Mouse (Mus musculus) liver, adult 2 months (tissue): Measurements from ENCODE around the gene P2rx3. TPM values are rescaled to one million over a fixed set of nuclear protein-coding genes. Genes with fewer than 3 reads are reported as not detected.
A peak's percentile ranks its signal among the peaks of the same experiment; 100 is the strongest.

ENCODE experiments used
- DNase-seq: peaks from one replicate; pipeline ENCODE4 v3.0.0-alpha.2; 2011; ENCODE audit warnings: low read depth, low spot score; ENCODE audit errors: extremely low read depth
- H3K27ac ChIP-seq: fragments of 200-500 bp; replicated peaks from 2 replicates; pipeline ENCODE4 v1.5.1; 2012; ENCODE audit warnings: low read depth, mild to moderate bottlenecking, control low read depth, inconsistent platforms, low read length; ENCODE audit not compliant: insufficient read depth
- H3K27me3 ChIP-seq: fragments of 200-500 bp; 2 replicates; pipeline ENCODE4 v1.6.1; 2012; ENCODE audit warnings: mild to moderate bottlenecking, moderate library complexity, low read length, inconsistent platforms; ENCODE audit not compliant: control insufficient read depth, insufficient read depth
- H3K36me3 ChIP-seq: fragments of 200-500 bp; 2 replicates; pipeline ENCODE4 v1.6.1; 2012; ENCODE audit warnings: low read length, inconsistent platforms; ENCODE audit not compliant: control insufficient read depth, insufficient read depth
- H3K4me1 ChIP-seq: fragments of 200-500 bp; 2 replicates; pipeline ENCODE4 v1.6.1; 2011; ENCODE audit warnings: low read length; ENCODE audit not compliant: control insufficient read depth, insufficient read depth
- H3K4me3 ChIP-seq: fragments of 200-500 bp; 2 replicates; pipeline ENCODE4 v1.5.1; 2011; ENCODE audit warnings: low read depth, mild to moderate bottlenecking, control low read depth, low read length, moderate library complexity; ENCODE audit not compliant: insufficient read depth
- H3K79me2 ChIP-seq: fragments of 200-500 bp; 2 replicates; pipeline ENCODE4 v1.6.1; 2012; ENCODE audit warnings: inconsistent platforms, mild to moderate bottlenecking, low read length, moderate library complexity; ENCODE audit not compliant: control insufficient read depth, insufficient read depth
- H3K9ac ChIP-seq: fragments of 200-500 bp; 2 replicates; pipeline ENCODE4 v1.6.1; 2012; ENCODE audit warnings: low read depth, mild to moderate bottlenecking, control low read depth, inconsistent platforms, low read length
- CTCF ChIP-seq: fragments of 200-500 bp; IDR thresholded peaks from 2 replicates; pipeline ENCODE4 v1.5.1; 2011; ENCODE audit warnings: low read depth, low read length, control low read depth
- POLR2A ChIP-seq: fragments of 200-500 bp; IDR thresholded peaks from 2 replicates; pipeline ENCODE4 v1.6.1; 2011; ENCODE audit warnings: low read length, control low read depth; ENCODE audit not compliant: insufficient read depth; ENCODE audit errors: extremely low read depth
- WGBS: fragments of 180-500 bp; shearing (Covaris S2); methylation state at CpG from one replicate; pipeline ENCODE4 v1.1.7; 2018; 5-methylcytosine and 5-hydroxymethylcytosine counted together
- polyA plus RNA-seq: library from polyadenylated mRNA; depleted of rRNA; stranded (reverse); fragments of >200 nt; gene quantifications from 2 replicates; pipeline ENCODE4 v1.2.3, GENCODE M21; 2012
- total RNA-seq: library from RNA; depleted of rRNA; stranded (reverse); fragments of >200 nt; gene quantifications from 2 replicates; pipeline ENCODE4 v1.2.3, GENCODE M21; 2014

The P2rx3 gene
- total and polyA plus RNA-seq, 2 experiments: 2.1 to 2.8 TPM

GRCm38 (mm10) chr2:85048168-85048751 lies 11.0 kb upstream of the P2rx3 start:
- Histone ChIP-seq H3K79me2 (peaks cover 5% of the 10 kb centered on the region; the same call in 1 of the 2 replicates), H3K4me1 (peaks cover 5% of the 10 kb centered on the region), H3K9ac (peak overlapping the region; percentile 82), H3K4me3 (peak overlapping the region; percentile 64), H3K36me3 (peaks cover 12% of the 10 kb centered on the region; the same call in 1 of the 2 replicates), H3K27ac (peak overlapping the region; percentile 47), H3K27me3 (no peaks in the 10 kb centered on the region)
- WGBS: 2% methylated on average over 42 of the region's 44 CpGs
- no peak for DNase-seq
- TF ChIP-seq POLR2A (no peak), CTCF (no peak)

GRCm38 (mm10) chr2:85047596-85048167 lies 10.4 kb upstream of the P2rx3 start, which contains the start of gene Tnks1bp1:
Gene Tnks1bp1 (plus strand): TSS chr2:85048022.
- peaks cover 5% of the 10 kb centered on the region; the same call in 1 of the 2 replicates for H3K79me2 ChIP-seq
- H3K4me1 ChIP-seq: peaks cover 5% of the 10 kb centered on the region
- peak within 1 kb of the TSS; percentile 47 for H3K27ac ChIP-seq
- WGBS: under 1% methylated on average over 42 of the region's 42 CpGs
- peaks cover 17% of the 10 kb centered on the region; the same call in 1 of the 2 replicates for H3K36me3 ChIP-seq
- TF ChIP-seq CTCF (no peak), POLR2A (0 out of 2 replicates have a peak, but pooled peaks have one; percentile 39)
- H3K27me3 ChIP-seq: no peaks in the 10 kb centered on the region
- DNase-seq: peak; percentile 98
- peak within 1 kb of the TSS; percentile 64 for H3K4me3 ChIP-seq
- peak within 1 kb of the TSS; percentile 82 for H3K9ac ChIP-seq

- peaks cover 20% of the 10 kb centered on the region; the same call in 1 of the 2 replicates for H3K36me3 ChIP-seq
- 40% methylated on average over 10 of the region's 10 CpGs for WGBS
Observed at GRCm38 (mm10) chr2:85047081-85047480, 9.8 kb upstream of the P2rx3 start.

DNA sequence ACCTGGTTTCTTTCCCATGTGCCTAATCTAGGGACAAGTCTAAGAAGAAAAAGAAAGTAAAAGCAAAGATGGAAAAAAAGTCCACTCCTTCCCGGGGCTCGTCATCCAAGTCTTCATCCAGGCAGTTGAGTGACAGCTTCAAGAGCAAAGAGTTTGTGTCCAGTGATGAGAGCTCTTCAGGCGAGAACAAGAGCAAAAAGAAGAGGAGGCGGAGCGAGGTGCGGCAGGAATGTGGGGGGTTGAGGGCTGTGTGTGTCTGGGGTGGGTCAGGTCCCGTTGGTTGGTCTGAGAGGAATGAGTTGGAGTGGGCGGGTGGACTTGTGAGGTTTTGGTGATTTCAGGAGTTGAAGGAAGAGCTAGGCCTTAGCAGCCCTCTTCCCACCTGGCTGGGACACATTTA lies 9.0 kb upstream of the P2rx3 start:
- no peak for DNase-seq
- Histone ChIP-seq H3K27ac (no peak overlapping the region), H3K27me3 (no peaks in the 10 kb centered on the region), H3K9ac (no peak overlapping the region), H3K79me2 (no peaks in the 10 kb centered on the region), H3K4me1 (peaks cover 5% of the 10 kb centered on the region), H3K4me3 (no peak overlapping the region), H3K36me3 (peaks cover 27% of the 10 kb centered on the region; the same call in 1 of the 2 replicates)
- TF ChIP-seq POLR2A (no peak), CTCF (no peak)
- WGBS: 93% methylated on average over 8 of the region's 8 CpGs

More at GRCm38 (mm10) chr2:85047081-85047480, 9.8 kb upstream of the P2rx3 start:
- Histone ChIP-seq H3K79me2 (0 out of 2 replicates have a peak, but pooled peaks cover 2% of the 10 kb centered on the region), H3K27me3 (no peaks in the 10 kb centered on the region), H3K27ac (peak overlapping the region; percentile 14), H3K9ac (no peak overlapping the region), H3K4me1 (peaks cover 5% of the 10 kb centered on the region), H3K4me3 (no peak overlapping the region)
- TF ChIP-seq CTCF (no peak), POLR2A (no peak)
- DNase-seq: peak; percentile 43

DNA sequence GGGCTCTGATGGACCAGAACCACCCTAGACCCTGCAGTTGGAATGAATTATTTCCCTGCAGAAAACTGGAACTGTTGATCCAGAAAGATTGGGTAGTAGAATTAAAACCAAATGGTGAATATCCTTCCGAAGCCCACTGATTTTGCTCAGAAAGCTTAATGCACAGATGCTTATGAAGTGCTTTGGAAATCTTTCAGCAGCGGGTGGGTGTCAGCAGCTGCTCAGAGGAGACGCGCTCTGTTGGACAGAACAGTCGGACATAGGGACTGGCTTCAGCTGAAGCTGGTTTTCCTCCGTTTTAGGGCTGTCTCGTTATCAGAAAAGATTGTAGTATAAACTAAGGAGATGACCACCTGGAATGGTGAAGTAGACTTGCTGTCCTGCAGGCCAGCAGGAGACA lies 6.4 kb upstream of the P2rx3 start:
- H3K27ac ChIP-seq: no peak overlapping the region
- H3K27me3 ChIP-seq: no peaks in the 10 kb centered on the region
- TF ChIP-seq POLR2A (no peak), CTCF (no peak)
- no peaks in the 10 kb centered on the region for H3K79me2 ChIP-seq
- DNase-seq: no peak
- peaks cover 38% of the 10 kb centered on the region for H3K36me3 ChIP-seq
- no peak overlapping the region for H3K4me3 ChIP-seq
- 92% methylated on average over 7 of the region's 7 CpGs for WGBS
- peaks cover 2% of the 10 kb centered on the region; the same call in 1 of the 2 replicates for H3K4me1 ChIP-seq
- H3K9ac ChIP-seq: no peak overlapping the region

GRCm38 (mm10) chr2:85038336-85038735 lies 1.1 kb upstream of the P2rx3 start:
- Histone ChIP-seq H3K79me2 (peaks cover 3% of the 10 kb centered on the region; the same call in 1 of the 2 replicates), H3K36me3 (peaks cover 26% of the 10 kb centered on the region), H3K4me3 (no peak overlapping the region), H3K4me1 (peaks cover 11% of the 10 kb centered on the region), H3K27me3 (no peaks in the 10 kb centered on the region), H3K27ac (no peak overlapping the region), H3K9ac (no peak overlapping the region)
- 84% methylated on average over 13 of the region's 13 CpGs for WGBS
- TF ChIP-seq CTCF: no peak
- TF ChIP-seq POLR2A: no peak
- no peak for DNase-seq
